Mouse (Mus musculus) right cerebral cortex, adult 18-20 months (tissue): ENCODE results near the gene H2-M10.5.
"Not testable (repeated sequence)": the region's sequence is repeated elsewhere in the genome, so short reads cannot be mapped to it uniquely, and the experiment has no call there.

Experiments used
- DNase-seq: peaks from one replicate; pipeline ENCODE4 v3.0.0; 2022; ENCODE audit warnings: mixed read lengths

H2-M10.5 gene

DNA sequence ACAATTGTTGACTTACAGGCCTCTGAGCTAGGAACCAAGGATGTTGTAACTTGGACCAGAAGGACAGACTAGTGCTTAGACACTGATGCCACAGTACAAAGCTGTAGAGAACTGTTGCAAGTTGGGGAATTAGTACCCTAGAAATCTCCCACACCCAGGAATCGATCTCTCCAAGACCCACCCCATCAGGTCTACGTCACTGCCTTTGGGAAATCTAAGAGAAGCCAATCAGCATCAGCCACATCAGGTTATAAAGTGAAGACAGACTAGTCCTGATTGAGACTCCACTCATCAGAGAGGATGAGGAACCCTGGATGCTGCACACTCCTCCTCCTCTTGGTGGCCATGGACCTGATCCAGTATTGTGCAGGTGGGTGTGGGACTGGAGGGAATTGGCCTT, at the start of gene H2-M10.5:
TSS of gene H2-M10.5 (plus strand) at position 301 of the 400 bp plus-strand sequence.
- DNase-seq, result not testable (repeated sequence)

DNA sequence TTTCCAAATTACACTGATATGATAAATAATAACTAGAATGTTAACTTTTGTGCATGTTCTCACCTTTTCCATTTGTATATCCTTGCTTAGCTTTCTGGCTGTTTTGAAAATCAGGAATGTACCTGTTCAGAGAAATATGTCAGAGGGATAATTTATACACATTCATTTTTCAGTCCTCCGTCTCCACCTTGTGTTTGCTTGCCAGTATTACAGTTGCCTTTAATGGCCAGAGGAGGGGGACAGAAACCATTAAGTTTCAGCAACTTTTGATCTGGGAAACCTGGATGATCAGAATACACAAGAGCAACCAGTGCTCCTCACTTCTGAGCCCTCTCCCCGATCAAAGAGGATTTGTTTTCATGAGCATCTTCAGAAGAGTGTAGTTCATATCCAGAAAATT, 46.7 kb upstream of the H2-M10.5 start:
- peak; percentile 4 for DNase-seq

DNA sequence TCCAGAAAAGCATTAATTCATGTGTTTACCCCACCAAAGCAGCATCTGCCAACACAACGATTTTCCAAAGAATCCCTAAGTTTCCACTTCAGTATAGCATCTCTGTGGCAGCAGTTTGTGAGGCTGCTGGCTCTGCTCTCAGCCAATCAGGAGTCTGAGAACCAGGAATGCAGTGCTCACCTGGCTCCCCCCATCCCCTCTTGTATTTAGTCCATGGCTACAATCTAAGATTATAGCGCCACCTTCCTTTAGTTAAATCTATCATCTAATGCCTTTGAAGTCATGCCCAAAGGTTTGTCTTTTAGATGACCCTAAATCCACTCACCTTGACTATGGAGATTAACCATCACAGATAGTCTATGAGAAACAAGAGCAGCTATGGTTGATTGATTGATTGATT, 8.9 kb upstream of the H2-M10.5 start:
- DNase-seq, result no peak

DNA sequence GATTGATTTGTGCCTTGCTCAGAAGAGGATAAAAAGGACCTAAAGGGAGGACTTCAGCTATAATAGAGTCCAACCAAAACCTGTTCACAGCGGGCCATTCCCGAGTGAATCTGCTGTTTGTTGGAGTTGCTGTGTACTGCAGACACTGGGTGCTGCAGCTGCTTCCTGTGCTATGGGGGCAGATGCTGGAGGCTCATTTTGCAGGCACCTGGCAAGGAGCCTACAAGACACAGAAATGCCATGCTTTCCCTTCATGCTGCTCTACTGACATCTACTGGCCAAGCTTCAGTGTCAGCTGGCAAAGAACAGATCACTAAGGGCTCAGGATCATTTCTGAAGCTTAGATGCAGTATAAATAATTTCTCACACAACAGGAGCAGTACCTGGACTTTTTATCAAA, 8.5 kb upstream of the H2-M10.5 start:
- peak; percentile 57 for DNase-seq

DNA sequence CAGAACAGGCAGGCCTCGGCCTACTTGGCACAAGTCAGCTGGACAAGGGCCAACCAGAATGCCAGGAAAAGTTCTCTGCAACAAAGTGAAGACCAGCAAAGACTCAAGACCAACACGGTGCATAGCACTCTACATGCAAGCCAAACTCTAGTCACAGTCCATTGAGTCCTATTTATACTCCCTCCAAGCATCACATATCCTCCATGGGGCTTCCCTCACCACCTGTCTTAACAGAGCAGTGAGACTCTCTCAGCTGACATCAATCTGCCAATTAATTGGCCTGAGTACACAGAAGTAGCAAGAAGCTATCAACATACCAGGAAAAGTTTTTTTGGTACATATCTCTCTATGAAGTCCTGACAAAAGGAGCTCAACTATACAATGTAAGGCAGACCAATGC, 7.3 kb upstream of the H2-M10.5 start:
- not testable (repeated sequence) for DNase-seq

DNA sequence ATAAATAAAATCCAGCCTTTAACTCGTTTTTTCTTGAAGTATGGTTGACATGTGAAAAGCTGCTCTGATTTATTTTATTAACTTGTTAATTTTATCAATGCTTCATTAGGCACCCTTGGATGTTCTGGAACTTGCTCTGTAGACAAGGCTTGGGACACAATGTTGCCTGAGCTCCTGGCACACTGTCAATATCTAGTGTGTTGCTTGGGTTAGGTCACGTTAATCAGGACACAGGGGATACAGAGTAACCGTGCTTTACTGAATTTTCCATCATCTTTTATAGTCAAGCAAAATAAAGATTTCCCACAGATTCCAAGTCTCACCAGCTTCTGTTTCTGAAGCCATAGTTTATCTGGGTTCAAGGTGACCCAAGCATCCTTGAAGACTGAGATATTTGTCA, 8.8 kb downstream of the H2-M10.5 start:
- no peak for DNase-seq

DNA sequence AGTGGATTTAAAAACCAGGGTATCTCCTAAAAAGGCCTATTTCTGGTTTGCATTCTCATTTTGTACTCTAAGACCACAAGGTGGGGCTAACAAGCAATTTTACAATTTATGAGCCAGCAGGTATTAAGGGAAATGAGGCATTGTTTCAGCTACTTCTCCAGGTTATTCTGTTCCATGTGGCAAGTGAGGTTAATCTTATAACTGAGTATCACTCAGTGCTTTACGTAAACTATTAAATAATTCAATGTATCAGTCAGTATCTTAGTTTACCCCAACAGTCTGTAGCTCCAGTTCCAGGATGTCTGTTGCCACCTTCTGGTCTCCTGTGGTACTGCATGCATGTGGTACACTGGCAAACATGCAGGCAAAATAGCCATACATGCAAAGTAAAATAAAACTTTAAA, 13.8 kb downstream of the H2-M10.5 start:
- peak; percentile 15 for DNase-seq

DNA sequence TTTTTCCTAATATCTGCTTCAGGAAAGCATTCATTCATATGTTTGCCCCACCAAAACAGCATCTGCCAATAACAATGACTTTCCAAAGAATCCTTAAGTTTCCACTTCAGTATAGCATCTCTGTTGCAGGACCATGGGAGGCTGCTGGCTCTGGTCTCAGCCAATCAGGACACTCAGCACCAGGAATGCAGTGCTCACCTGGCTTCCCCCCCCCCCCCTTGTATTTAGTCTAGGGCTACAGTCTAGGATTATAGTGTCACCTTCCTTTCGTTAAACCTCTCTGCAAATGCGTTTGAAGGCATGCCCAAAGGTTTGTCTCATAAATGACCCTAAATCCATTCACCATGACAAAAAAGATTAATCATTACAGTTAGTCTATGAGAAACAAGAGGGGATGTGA, 15.6 kb downstream of the H2-M10.5 start:
- DNase-seq, result no peak

DNA sequence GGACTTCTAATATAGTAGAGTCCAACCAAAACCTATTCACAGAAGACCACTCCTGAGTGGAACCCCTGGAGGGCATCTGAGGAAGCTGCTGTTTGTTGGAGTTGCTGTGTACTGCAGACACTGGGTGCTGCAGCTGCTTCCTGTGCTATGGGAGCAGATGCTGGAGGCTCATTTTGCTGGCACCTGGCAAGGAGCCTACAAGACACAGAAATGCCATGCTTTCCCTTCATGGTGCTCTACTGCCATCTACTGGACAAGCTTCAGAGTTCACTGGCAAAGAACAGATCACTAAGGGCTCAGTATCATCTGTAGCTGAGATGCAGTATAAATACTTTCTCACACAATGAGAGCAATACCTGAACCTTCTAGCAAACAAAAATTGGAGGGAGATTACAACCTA, 16.1 kb downstream of the H2-M10.5 start:
- DNase-seq, result peak; percentile 87

DNA sequence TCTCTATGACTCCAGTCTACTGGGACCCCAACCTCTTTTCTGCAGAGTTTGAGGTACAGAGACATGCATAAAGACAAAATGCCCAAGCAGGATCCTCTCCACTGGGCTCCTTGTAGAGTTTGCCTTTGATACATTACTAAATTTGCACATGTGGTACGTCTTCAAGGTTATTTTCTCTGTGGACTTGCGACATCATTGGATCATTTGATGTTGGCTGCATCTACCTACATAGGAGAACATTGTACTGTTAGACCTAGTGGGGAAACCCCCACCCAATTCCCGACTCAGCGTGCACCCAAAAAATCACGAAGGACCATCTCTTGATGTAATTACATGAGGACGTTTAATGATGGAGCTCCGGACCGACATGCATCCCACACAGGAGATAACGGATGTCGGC, 26.8 kb downstream of the H2-M10.5 start:
- DNase-seq, result no peak

DNA sequence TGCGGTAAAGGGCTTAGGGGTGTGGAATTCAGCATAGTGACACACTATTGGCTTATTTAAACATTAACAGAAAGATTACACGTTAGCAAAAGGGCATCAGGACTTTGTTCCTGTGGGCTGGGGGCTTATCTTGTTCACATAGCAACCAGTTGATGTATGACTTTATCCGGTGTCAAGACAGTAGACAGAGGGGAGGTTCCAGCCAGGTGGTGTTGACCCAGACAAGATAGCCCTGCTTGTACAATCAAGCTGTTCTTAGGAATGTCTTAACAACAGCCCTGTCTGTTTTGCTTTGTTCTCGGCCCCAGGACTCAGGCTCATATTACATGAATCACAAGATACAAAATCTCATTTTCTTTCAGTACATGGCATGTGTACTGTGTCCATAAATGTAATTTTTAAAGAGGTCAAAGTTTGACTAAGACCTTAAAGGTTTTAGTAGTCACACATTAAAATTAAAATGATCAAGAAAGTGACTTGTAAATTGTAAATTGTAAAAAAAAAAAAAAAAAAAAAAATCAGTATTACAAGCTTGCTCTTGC, 27.3 kb downstream of the H2-M10.5 start:
- DNase-seq, result not testable (repeated sequence)

DNA sequence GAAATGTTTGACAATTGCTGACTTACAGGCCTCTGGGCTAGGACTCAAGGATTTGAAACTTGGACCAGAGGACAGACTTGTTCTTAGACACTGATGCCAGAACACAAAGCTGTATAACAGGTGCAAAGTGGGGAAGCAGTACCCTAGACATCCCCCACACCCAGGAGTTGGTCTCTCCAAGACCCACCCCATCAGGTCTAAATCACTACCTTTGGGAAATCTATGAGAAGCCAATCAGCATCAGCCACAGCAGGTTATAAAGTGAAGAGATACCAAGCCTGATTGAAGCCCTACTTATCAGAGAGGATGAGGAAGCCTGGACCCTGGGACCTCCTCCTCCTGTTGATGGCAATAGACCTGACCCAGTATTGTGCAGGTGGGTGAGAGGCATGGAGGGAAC, 39.2 kb downstream of the H2-M10.5 start, which contains the start of gene H2-M10.6:
TSS of gene H2-M10.6 (plus strand) at position 301 of the 400 bp plus-strand sequence.
- DNase-seq, result no peak

DNA sequence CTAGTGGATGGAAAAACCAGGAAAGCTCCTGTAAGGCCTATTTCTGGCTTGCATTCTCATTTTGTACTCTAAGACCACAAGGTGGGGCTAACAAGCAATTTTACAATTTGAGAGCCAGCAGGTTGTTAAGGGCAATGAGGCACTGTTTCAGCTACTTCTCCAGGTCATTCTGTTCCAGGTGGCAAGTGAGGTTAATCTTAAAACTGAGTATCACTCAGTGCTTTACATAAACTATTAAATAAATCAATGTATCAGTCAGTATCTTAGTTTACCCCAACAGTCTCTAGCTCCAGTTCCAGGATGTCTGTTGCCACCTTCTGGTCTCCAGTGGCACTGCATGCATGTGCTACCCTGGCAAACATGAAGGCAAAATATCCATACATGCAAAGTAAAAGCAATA, 51.3 kb downstream of the H2-M10.5 start:
- peak; percentile 17 for DNase-seq

DNA sequence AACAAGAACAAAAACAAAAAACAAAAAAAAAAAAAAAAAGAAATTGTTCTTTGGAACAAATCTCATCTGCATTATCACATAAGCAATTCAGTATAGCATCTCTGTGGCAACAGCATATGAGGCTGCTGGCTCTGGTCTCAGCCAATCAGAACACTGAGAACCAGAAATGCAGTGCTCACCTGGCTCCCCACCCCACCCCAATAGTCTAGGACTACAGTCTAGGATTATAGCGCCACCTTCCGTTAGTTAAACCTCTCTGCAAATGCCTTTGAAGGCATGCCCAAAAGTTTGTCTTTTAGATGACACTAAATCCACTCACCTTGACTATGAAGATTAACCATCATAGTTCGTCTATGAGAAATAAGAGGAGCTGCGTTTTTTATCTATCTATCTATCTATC, 52.8 kb downstream of the H2-M10.5 start:
- no peak for DNase-seq
